Mouse (Mus musculus) adrenal gland, postnatal 36 days (tissue): ENCODE data around the gene Alpk1. TPM values are rescaled to one million over a fixed set of nuclear protein-coding genes. Genes with fewer than 3 reads are reported as not detected.
"Not testable (repeated sequence)": the region's sequence is repeated elsewhere in the genome, so short reads cannot be mapped to it uniquely, and the experiment has no call there.

Source experiments
- DNase-seq, 2 experiments: peaks; one replicate each; pipeline ENCODE4 v3.0.0; 2021; ENCODE audit warnings: mixed read lengths in 1 of 2
- total RNA-seq, 2 experiments: library from RNA; stranded (reverse); gene quantifications; 2 replicates each; pipeline ENCODE4 v1.2.3; 2021

Gene Alpk1
- total RNA-seq, 2 experiments from 2014 or later = 9.4 to 12.7 TPM

DNA sequence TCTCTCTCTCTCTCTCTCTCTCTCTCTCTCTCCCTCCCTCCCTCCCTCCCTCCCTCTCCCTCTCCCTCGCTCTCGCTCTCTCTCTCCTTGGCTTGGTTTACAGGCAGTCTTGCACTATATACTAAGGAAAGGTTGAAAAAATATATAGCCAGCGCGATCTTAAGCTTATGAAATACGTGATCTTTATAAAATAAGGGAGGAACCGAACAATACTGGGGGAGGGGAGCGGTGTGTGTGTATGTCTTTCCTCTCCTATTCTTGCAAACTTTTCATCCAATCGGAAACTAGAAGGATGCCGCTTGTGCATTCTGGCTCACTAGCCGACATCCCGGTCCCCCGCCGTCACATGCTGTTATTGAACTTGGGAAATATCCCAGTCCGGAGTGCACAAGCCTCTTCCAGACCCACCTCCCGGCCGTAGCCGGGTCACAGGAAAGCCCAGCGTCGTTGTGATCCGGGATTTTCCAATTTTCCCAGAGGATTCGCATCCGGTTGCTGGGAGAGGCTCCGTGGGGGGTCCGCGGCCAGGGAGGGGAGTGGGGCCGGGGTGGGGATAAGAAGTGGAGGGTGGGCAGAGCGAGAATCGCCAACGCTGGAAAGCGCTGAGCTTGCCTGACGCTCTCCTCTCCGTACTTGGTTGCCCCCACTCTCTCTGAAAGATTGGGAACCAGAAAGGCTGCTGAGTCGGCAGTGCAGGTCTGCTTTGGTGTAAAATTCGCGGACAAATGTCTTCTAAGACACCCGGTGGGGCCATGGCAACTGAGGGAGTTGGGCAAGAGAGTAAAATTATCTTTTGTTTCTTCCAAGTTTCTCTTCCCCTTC is 10.1 kb upstream of the Alpk1 start:
- peak; percentile 40 to 65 for DNase-seq

DNA sequence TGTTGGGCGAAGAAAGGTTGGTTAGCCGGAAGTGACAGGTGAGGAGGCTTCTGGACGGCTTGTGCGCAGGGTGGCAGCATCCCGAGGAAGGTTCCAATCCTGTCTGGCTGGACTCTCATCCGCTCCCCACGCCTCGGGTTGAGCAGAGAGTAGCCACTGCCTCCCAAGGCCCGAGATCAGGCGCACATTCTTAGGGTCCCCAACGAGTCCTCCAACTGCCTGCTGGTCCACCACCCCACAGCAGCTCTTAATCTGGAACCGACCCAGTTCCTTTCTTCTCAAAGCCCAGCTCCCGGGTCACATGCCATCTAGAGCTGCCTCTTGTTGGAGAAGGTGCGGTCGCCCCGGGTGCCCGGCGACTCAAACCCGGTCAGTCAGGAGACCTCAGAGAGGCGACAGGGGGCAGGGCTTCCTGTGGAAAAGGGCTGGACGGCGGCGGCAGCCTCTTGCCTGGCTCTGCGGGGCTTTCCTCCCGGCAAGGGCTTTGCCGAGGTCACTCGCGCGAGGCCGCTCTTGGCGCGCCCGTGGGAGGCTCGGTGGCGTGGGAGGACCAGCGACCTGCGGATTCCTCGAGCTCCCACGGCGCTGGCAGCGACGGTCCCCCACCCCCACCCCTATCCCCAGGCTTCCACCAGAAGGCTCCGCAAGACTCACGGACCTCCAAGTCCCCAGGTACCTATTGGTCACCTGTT is 9.3 kb upstream of the Alpk1 start, which contains the start of gene Tifa:
Tifa (plus strand) TSS at position 306 of the 692 bp plus-strand sequence.
- DNase-seq = peak; percentile 78 to 83

DNA sequence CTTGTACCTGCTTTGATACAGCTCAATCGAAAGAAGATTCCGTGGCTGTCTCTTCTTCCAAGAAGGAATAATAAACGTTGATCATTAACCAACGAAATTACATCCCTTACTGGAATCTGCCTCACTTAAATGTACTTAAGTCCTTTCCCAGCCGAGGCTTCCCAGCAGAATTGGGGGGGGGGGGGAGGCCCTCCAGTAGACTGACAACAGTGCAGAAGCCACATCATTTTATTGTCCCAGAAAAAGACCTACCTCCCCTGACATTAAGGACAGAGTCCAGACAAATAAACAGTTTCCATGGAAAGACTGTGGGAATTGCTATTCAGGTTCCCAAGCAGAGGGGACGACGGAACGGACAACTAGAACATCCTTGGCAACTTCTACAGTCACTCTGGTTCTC is 8.6 kb upstream of the Alpk1 start:
- DNase-seq = no peak

DNA sequence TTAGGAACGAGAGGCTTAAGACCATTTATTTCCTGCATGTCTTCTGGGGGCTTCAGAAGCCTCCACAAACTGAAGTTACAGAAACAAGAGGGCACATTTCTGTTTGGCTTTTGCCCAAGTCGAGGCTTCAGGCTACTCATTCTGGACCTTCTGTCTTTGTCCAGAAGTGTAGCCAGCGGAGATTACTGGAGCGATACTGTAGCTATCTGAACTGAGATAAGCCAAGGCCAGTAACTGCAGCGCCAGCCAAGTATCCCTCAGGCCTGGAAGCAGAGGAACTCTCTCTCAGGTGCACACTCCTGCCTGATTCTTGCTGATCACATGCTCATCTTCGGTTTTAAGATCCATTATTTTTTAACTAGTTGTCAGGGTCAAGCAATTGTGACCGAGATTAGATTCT is 7.7 kb upstream of the Alpk1 start:
- DNase-seq = peak; percentile 26 to 38

DNA sequence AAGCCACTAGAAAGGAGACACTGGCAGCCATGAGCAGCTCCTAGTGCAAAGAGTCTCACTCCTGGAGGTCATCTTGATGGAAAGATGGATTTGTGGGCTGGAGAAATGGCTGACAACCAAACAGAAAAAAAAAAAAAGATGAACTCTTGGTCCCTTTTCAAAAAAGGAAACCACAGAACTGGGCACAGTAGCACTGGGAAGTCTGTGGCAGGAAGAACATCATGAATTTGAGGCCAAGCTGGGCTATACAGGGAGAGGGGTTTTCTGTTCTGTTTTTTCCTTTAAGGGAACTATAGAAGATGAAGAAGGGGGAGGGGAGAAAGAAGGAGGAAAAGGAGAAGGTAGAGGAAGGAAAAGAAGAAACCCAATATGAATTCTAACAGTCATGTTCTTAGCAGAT is 6.7 kb upstream of the Alpk1 start:
- no peak for DNase-seq

DNA sequence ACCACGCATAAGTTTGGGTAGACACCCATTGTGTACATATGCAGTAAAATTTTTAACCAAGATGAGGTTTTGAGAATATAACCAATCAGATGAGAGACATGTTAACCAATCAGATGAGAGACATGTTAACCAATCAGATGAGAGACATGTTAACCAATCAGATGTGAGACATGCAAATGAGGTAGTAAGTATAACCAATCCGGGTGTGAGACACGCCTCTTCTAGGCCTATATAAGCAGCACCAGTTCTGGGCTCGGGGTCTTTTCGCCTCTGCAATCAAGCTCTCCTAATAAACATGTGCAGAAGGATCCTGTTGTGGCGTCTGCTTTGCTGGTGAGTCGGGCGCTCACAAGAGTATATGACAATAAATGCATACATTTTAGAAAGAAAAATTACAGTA is 3.4 kb upstream of the Alpk1 start:
- not testable (repeated sequence) for DNase-seq

DNA sequence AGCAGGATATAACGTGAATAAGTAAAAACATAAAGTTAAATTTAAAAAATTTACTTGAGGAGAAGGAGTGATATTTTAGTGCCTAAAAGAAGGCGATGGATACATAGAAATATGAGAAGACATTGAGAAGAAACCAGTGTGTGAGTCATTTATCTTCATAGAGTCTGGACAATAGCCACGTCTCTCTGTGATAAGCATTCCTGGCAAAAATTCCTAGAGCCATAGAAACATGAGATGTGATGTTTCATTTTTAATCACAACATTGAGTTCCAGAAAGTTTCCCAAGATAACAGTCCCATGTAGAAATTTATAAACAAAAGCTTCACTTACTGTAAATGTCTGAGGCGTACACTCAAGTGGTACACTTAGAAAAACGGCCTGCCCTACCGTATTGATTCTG is 2.6 kb upstream of the Alpk1 start:
- no peak for DNase-seq

DNA sequence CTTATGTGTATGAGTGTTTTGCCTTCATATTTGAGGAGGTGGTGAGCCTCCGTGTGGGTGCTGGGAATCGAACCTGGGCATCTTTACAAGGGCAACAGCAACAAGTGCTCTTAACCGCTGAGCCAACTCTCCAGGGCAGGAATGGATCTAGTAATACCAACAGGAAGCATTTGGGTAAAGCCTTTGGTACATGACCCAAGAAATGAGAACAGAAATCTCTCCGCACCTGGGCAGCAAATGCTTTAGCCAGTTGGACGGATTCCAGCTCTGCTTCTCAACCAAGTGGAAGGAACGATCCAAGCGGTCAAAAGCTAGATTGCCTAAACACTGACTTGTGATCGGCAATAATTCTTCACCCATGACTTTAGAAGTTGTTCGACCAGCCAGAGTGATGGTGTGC is 594 bp upstream of the Alpk1 start:
- peak in 1 of 2 experiments; percentile 18 for DNase-seq

DNA sequence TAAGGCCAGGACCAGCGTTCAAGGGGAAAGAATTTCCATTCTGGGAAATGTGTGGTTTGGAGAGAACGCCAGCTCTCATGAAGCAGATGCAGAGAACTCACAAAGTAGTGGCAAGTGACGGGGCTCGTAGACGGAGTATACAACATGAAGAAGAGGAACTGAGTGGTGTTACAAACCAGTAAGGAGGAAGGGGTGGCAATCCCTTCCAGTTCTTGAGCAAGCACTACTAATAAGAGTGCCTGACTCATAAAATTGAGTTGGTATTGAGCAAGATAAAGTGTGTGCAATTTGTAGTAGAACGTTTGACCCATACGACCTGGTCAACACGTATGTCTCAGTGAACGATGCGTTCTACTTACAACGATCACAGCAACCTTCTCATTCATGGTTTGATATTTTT is 11.2 kb downstream of the Alpk1 start:
- DNase-seq = no peak

DNA sequence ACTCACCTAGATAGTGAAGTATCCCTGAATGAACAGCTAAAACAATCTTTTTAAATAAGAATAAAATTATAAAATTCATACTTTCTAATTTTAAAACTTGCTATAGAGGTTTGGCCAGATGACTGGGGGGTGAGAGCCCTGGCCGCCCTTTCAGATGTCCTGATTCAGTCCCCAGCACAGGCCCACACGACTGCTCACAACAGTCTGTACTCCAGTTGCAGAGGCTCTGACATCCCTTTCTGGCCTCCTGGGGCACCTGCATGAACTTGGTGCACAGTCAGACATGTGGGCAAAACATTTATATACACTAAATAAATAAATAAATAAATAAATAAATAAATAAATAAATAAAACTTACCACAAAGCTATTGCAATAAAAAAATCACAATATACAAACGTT is 14.4 kb downstream of the Alpk1 start:
- DNase-seq = no peak

DNA sequence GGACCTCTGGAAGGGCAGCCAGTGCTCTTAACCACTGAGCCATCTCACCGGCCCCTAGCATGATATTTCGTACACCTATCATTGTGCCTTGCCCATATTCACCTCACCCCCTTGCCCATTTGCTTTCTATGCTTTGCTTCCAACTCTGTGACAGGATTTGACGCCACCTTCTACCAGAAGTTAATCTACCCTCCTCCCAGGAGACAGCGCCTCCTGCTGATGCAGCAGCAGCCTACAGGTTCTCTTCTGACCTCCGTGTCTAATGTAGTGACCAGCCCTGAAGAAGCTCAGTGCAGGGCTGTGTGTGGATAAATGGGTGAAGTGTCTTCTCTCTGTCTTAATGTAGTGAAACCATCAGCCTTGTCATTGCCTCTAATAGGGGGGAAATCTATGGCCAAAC is 15.8 kb downstream of the Alpk1 start:
- peak in 1 of 2 experiments; percentile 17 for DNase-seq

DNA sequence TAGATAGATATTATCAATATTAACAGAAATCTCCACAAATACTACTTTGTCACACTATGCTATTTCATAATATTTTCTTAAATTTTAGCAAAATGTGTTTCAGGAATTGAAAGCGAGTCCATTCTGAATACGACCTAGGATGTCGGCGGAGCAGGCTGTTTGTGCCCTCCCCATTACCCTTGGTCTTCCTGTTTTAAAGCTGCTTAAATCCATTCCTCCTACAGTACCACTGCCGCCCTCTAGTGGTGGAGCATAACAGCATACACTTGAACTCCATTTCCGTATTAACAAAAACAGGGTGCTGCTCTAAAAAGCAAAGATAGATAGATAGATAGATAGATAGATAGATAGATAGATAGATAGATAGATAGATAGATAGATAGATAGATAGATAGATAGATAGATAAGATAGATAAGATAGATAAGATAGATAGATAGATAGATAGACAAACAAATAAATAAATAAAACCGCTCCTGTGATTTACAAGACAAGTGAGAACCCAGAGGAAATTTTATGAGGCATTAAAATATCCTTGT is 17.2 kb downstream of the Alpk1 start:
- DNase-seq = peak; percentile 83 to 87

DNA sequence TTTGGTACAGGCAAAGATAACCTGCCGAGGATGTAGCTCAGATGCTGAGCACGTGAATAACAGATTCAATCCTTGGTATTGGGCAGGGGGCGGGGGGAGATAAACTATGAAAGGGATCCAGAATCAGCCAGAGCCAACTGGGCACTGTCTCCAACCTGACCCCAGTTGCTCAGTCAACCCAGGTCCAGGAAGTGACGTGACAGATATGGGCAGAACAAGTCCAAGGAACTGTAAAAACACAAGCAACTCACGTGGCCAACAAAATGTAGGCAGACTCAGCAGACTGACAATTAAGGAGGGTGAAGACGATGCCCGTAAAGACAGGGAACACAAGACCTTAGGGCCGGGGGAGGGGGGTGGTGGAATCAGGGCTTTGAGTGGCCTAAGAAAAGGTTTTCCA is 17.9 kb downstream of the Alpk1 start:
- DNase-seq = no peak

DNA sequence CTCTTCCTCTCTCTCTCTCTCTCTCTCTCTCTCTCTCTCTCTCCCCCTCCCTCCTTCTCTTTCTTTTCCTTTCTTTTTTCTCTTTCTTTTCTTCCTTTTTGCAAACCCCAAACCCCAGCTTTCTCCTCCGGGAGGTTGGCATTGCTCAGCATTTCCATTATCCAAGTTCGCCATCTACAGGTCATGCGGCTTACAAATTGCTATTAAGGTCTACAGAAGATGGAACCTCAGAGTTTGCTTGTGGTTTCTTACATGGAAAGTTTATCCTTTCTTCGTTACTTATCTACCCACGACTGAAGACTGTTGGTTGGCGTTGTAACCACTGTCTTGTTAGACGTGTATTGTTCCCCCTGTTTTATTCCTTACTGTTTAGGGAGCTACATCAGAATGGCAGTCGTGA is 21.1 kb downstream of the Alpk1 start:
- DNase-seq = peak; percentile 25 to 42

DNA sequence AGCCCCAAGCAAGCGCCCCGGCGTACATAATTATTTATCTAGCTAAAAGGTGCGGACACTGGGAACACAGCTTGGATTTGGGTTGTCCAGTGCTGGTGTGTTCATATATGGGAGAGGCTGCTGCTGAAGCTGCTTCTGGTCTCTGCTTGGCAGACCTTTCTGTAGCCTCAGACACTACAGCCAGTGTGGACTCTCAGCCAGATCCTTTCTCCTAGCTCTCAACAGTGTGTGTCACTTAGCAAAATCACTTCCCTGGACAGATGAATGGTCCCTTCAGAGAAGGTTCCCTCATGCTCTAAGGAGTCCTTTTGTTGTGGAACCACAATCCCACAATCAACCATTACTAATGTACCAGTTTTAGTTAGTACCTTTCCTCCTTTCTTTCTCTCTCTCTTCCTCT is 21.5 kb downstream of the Alpk1 start:
- no peak for DNase-seq

DNA sequence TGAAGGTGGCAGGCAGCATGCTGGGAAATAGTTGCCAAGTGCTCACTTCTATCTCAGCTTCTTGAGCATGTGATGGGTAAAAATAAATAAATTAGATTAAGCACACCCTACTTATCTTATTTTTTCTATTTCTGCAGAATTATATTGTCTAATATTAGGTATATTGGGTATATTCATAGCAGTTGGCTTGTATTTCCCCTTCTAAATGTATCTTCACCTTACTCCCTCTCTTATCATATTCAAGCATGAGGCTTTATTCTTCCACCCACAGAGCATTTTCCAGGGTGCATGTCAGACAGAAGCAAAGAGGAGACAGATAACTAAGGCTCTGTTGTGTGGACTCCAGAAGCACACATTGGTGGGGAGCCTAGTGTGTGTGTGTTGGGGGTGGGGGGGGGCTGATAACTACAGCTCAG is 22.4 kb downstream of the Alpk1 start:
- DNase-seq = no peak

DNA sequence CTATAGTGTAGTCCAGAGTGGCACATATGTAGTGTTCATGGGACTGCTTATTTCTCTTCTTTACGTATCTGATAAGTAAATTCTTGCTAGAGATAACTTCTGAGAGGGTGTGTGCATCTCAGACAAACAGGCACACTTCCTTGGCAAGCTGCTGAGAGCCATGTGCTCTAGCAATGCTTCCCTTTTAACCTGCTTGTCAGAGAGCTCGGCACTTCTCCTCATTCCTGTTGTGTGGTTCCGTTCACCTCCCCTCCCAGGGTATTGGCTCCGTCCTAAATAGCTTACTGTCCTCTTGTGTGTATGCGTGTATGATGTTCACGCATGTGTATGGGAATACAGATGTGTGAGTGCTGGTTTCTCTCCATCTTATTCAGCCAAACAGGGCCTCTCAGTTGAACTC is 23.9 kb downstream of the Alpk1 start:
- no peak for DNase-seq

DNA sequence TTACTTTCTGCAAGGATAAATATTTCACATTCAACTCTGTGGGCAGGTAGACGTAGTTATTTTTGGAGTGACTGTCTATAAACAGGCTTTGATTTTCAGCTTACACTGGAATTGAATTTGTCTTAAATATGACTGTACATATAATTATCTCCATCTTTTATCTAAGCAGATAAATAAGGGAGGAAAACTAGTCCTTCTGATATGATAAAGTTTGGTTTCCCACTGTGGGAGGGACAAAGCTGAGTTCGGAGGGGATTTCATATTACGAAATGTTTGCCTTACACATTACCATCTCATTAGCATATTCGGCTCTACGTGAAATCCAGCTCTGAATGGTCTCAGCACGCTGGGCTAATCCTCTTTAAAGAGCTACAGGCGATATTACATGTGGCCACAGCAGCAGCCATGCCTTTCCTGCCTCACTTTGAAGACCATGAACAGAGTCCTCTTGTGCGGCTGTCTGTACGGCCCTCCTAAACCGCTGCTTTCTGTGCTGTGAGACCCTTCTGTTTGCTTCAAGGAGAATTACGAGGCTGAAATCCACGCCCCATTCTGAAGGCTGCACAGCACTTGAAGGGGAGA is 30.3 kb downstream of the Alpk1 start:
- no peak for DNase-seq

DNA sequence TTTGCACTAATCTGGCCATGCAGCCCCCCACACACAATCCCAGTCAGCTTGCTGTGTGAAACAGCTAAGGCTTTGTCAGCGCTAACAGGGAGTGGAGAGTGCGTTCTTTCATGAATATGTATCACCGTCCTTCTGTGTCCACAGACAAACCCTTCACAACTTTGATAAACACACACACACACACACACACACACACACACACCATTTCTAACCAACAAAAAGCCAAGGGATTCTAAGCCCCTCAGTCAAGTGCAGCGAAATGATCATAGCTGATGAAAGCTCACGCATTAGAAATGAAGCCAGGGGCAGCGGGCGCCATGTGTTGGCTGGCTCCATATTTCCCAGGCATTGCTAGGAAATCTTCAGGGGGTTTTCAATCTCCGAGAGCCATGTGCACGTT is 31.1 kb downstream of the Alpk1 start:
- DNase-seq = no peak

DNA sequence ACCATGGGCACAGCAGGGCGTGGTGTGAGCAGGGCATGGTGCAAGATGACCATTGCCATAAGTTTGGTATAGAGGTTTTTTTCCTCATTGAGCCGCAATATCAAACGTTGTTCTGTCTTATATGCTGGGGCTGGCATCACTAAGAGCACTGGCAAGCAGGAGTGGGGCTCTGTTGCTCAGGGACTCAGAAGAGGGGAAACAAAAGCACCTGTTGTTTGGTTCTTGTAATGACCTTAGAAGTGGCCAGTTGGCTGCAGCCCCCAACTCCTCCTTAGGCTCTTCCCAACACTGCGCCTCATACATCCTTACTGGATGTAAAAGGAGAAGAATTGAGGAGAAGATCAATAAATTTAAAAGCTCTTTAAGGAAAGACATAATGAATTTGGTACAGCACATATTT is 31.7 kb downstream of the Alpk1 start:
- no peak for DNase-seq

DNA sequence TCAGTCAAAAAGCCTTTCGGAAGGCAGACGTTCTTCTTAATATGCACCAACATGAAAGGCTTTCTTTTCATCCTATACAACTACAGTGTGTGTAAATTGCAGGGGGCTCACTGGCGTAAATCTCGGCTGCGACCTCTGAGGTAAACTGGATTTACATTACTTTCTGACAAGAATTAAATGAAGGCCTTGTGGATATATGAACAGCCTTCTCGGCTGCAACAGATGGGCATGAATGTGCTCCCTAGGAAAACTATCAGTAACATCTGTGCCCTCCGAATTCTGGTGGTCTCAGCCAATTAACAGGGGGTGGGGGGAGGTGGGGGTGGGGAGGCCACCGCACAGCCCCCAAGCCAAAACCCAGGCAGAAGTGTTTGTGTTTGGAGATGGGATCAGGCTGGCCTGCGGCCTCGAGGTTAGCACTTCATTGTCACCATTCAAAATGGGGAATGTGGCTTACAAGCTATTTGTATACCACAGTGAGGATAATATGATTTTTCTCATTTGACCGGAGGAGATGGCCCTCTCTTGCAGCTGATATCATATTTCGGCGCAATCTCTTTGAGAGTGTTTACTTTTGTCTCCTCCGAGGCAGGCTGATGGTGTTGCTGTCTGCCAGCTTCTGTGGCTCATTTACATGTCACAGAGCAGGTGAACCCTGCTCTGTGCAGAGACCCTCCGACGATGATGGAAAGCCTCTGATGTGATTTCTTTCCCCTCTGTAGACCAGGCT is 34.3 kb downstream of the Alpk1 start:
- no peak for DNase-seq

DNA sequence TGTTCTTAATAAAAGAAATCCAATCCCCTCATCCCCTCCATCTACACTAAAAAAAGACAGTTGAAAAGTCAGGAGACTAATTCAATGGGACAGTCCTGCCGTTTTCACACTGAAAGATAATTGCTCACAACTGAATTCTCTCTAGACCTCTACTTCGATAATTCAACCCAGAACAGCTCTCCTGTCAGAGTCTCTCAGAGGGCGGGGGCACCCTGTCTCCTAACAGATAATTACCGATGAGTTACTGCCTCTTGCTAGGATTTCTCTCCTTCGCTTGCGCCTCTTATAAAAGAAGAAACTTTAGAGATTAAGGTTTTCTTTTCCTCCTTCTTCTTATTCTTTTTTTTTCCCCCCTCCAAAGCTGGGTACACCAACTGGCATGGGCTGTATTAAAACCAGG is 34.8 kb downstream of the Alpk1 start:
- no peak for DNase-seq
